Mouse (Mus musculus) CD4-positive, CD25-positive, alpha-beta regulatory T cell (primary cell): ENCODE measurements around the gene Rs1. TPM values are rescaled to one million over a fixed set of nuclear protein-coding genes. Genes with fewer than 3 reads are reported as not detected.

Experiments used
- polyA plus RNA-seq: library from polyadenylated mRNA; unstranded; fragments of 100-300 nt; shearing (Covaris generic); gene quantifications from one replicate; pipeline ENCODE4 v1.2.1, GENCODE M21; 2017

Gene Rs1
- polyA plus RNA-seq: not detected

GRCm38 (mm10) chrX:160767713-160768112 lies at the start of gene Rs1:
Gene Rs1, plus strand, starts transcription at chrX:160768013.

DNA sequence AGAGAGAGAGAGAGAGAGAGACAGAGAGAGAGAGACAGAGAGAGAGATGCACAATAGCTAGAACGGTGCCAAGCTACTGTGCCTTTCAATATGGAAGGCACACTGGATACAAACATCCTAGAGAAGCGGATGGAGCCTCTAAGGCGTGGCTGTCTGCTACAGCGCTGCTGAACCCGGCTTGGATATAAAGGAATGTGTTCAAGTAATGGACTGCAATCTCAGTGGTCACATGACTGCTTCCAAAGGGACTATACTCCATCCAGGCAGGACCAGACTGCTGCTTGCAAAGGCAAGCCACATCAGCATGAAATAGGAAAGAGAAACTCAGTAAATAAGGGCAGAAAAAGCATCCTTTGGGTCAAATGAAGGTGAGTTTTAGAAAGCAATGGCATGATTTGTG lies 32.2 kb upstream of the Rs1 start, which contains the start of gene Ppef1:
TSS of gene Ppef1 (minus strand) at position 116 of the 400 bp plus-strand sequence.

Other genes with a start within 250 kb of the Rs1 start
- gene Ppef1, start 32.2 kb upstream of the Rs1 start, polyA plus RNA-seq: not detected
- not detected for gene Gja6, start 139.0 kb downstream of the Rs1 start, polyA plus RNA-seq
- gene Cdkl5, start 226.7 kb downstream of the Rs1 start, polyA plus RNA-seq: 0.51 TPM